Mouse (Mus musculus) thymus, adult 2 months (tissue): ENCODE data around the gene Tmed3. TPM values are rescaled to one million over a fixed set of nuclear protein-coding genes. Genes with fewer than 3 reads are reported as not detected.

Experiments used
- DNase-seq: peaks from one replicate; pipeline ENCODE4 v3.0.0; 2021
- H3K27ac ChIP-seq: fragments of 200-500 bp; 2 replicates; pipeline ENCODE4 v1.5.1; 2012; ENCODE audit warnings: low read length, control low read depth; ENCODE audit not compliant: control insufficient read depth, insufficient read depth
- H3K27me3 ChIP-seq: fragments of 200-500 bp; 2 replicates; pipeline ENCODE4 v1.6.1; 2012; ENCODE audit warnings: mild to moderate bottlenecking, low read length, moderate library complexity, mixed read lengths; ENCODE audit not compliant: control insufficient read depth, insufficient read depth
- H3K36me3 ChIP-seq: fragments of 200-500 bp; 2 replicates; pipeline ENCODE4 v1.6.1; 2012; ENCODE audit warnings: mild to moderate bottlenecking, low read length, moderate library complexity; ENCODE audit not compliant: control insufficient read depth, insufficient read depth
- H3K4me1 ChIP-seq: fragments of 200-500 bp; replicated peaks from 2 replicates; pipeline ENCODE4 v1.6.1; 2012; ENCODE audit warnings: low read length; ENCODE audit not compliant: control insufficient read depth, insufficient read depth
- H3K4me3 ChIP-seq: fragments of 200-500 bp; 2 replicates; pipeline ENCODE4 v1.5.1; 2012; ENCODE audit warnings: mild to moderate bottlenecking, low read length, control low read depth, moderate library complexity; ENCODE audit not compliant: control insufficient read depth, insufficient read depth
- CTCF ChIP-seq: fragments of 200-500 bp; IDR thresholded peaks from 2 replicates; pipeline ENCODE4 v1.5.1; 2012; ENCODE audit warnings: mild to moderate bottlenecking, control low read depth, low read length, moderate library complexity, borderline replicate concordance; ENCODE audit not compliant: control insufficient read depth, poor library complexity, insufficient read depth; ENCODE audit errors: extremely low read depth
- POLR2A ChIP-seq: fragments of 200-500 bp; IDR thresholded peaks from 2 replicates; pipeline ENCODE4 v1.6.1; 2012; ENCODE audit warnings: mild to moderate bottlenecking, low read length, control low read depth, moderate library complexity; ENCODE audit not compliant: control insufficient read depth, poor library complexity, insufficient read depth; ENCODE audit errors: extremely low read depth
- WGBS: fragments of 180-500 bp; shearing (Covaris S2); methylation state at CpG from one replicate; pipeline ENCODE4 v1.1.7; 2018; 5-methylcytosine and 5-hydroxymethylcytosine counted together
- polyA plus RNA-seq: library from polyadenylated mRNA; depleted of rRNA; stranded (reverse); fragments of >200 nt; gene quantifications from 2 replicates; pipeline ENCODE4 v1.2.3, GENCODE M21; 2012

Gene Tmed3
- polyA plus RNA-seq, 1 experiment = 44.1 TPM

- H3K4me1 ChIP-seq = peaks cover 8% of the 10 kb centered on the region; the same call in 1 of the 2 replicates
- peak overlapping the region; percentile 76 for H3K4me3 ChIP-seq
- peak overlapping the region; percentile 67; the same call in 1 of the 2 replicates for H3K27ac ChIP-seq
- H3K36me3 ChIP-seq = no peaks in the 10 kb centered on the region
- H3K27me3 ChIP-seq = no peaks in the 10 kb centered on the region
- DNase-seq = no peak
- TF ChIP-seq POLR2A (no peak), CTCF (no peak)
- 12% methylated on average over 10 of the region's 10 CpGs for WGBS
These were observed 297 bp upstream of the Tmed3 start for GRCm38 (mm10) chr9:89705197-89705533.

- Histone ChIP-seq H3K4me3 (no peak overlapping the region), H3K27me3 (no peaks in the 10 kb centered on the region), H3K4me1 (peaks cover 8% of the 10 kb centered on the region; the same call in 1 of the 2 replicates), H3K27ac (no peak overlapping the region), H3K36me3 (no peaks in the 10 kb centered on the region)
- WGBS = 32% methylated on average over 2 of the region's 2 CpGs
- DNase-seq = no peak
- TF ChIP-seq POLR2A = no peak
- no peak for TF ChIP-seq CTCF
These were observed 3.9 kb downstream of the Tmed3 start for GRCm38 (mm10) chr9:89700910-89701457.

GRCm38 (mm10) chr9:89695143-89695542 is 9.7 kb downstream of the Tmed3 start:
- no peaks in the 10 kb centered on the region for H3K36me3 ChIP-seq
- no peaks in the 10 kb centered on the region for H3K27me3 ChIP-seq
- no peak overlapping the region for H3K4me3 ChIP-seq
- no peaks in the 10 kb centered on the region for H3K4me1 ChIP-seq
- TF ChIP-seq CTCF (no peak), POLR2A (no peak)
- DNase-seq = no peak
- WGBS = 97% methylated on average over 1 of the region's 1 CpGs
- no peak overlapping the region for H3K27ac ChIP-seq

- Histone ChIP-seq H3K27ac (no peak overlapping the region), H3K4me1 (no peaks in the 10 kb centered on the region), H3K36me3 (no peaks in the 10 kb centered on the region), H3K27me3 (no peaks in the 10 kb centered on the region), H3K4me3 (no peak overlapping the region)
- no peak for DNase-seq
- TF ChIP-seq POLR2A = no peak
- TF ChIP-seq CTCF = no peak
- 97% methylated on average over 2 of the region's 2 CpGs for WGBS
These were observed 11.2 kb downstream of the Tmed3 start for GRCm38 (mm10) chr9:89693670-89694069.

- Histone ChIP-seq H3K4me3 (no peak overlapping the region), H3K4me1 (no peaks in the 10 kb centered on the region), H3K27me3 (no peaks in the 10 kb centered on the region), H3K27ac (no peak overlapping the region), H3K36me3 (no peaks in the 10 kb centered on the region)
- whole genome bisulfite sequencing = 81% methylated on average over 1 of the region's 1 CpGs
- DNase-seq = no peak
- TF ChIP-seq POLR2A (no peak), CTCF (no peak)
These were observed 15.7 kb downstream of the Tmed3 start for GRCm38 (mm10) chr9:89689179-89689578.

- WGBS = 57% methylated on average over 10 of the region's 10 CpGs
- peak; percentile 19 for DNase-seq
- Histone ChIP-seq H3K4me1 (no peaks in the 10 kb centered on the region), H3K27ac (no peak overlapping the region), H3K27me3 (no peaks in the 10 kb centered on the region), H3K36me3 (no peaks in the 10 kb centered on the region), H3K4me3 (no peak overlapping the region)
- no peak for TF ChIP-seq POLR2A
- TF ChIP-seq CTCF = no peak
These were observed 17.2 kb downstream of the Tmed3 start for GRCm38 (mm10) chr9:89687503-89688226.
